Mouse (Mus musculus): ENCODE measurements around the gene Rab25. TPM values are rescaled to one million over a fixed set of nuclear protein-coding genes. Genes with fewer than 3 reads are reported as not detected.

Gene Rab25
- total RNA-seq, 2 experiments from 2014 or later, result not detected

GRCm38 (mm10) chr3:88503881-88504746 is 44.0 kb downstream of the Rab25 start:
- DNase-seq (ENCODE audit: low spot score), result no peak

DNA sequence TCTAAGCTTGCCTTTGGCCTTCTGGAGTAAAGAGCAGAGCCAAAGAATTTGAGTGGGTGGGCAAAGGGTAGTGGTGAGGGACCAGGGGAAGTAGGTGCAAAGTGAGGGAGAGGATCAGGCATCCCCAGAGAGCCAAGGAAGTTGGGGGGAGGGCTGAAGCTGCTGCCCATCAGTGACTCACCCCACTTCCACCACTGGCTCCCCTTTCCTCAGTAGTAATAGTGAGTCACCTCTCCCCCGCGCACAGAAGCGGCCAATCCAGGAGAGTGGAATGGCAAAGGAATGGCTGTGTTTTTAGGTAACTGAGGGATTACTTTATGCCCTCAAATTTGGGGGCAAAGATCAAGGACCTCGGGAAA is 44.6 kb downstream of the Rab25 start:
- DNase-seq (ENCODE audit: low spot score), result peak; percentile 56

- peak; percentile 96 for DNase-seq (ENCODE audit: low spot score)
Observed at GRCm38 (mm10) chr3:88502641-88503504, 45.2 kb downstream of the Rab25 start.

GRCm38 (mm10) chr3:88502031-88502571 is 46.0 kb downstream of the Rab25 start:
- peak; percentile 52 for DNase-seq (ENCODE audit: low spot score)

GRCm38 (mm10) chr3:88501366-88502030 is 46.6 kb downstream of the Rab25 start:
- peak; percentile 40 for DNase-seq (ENCODE audit: low spot score)

DNA sequence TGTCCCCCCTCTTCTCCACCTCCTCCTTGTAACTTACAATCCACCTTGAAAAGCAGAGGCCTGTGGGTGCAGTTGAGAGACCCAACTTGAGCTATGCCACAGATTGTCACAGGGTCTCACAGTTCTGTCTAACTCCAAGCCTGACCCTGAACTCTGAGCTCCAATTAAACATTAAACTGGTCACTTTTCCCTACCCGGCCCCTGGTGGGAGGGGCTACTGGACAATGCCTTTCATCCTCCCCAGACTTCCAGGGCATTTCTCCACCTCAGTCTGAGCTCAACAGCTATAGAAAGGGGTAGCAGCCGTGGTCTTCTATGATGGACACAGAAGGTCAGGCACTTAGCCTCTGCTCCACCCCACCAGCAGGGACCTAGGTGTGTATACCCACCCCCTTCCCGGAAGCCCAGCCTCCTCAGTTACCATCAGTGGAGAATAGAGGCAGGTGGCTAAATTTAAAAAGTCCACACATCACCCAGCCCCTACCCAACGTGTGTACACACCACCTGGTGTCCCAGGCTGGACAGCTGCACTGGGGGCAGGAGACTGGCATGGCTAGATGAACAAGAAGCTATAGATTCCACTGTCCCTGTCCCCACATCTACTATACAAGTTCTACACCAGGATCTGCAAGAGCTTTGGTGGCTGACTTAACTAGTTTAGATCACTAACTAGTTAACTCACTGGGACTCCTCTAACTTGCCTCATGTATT is 47.3 kb downstream of the Rab25 start:
- DNase-seq (ENCODE audit: low spot score), result no peak

DNA sequence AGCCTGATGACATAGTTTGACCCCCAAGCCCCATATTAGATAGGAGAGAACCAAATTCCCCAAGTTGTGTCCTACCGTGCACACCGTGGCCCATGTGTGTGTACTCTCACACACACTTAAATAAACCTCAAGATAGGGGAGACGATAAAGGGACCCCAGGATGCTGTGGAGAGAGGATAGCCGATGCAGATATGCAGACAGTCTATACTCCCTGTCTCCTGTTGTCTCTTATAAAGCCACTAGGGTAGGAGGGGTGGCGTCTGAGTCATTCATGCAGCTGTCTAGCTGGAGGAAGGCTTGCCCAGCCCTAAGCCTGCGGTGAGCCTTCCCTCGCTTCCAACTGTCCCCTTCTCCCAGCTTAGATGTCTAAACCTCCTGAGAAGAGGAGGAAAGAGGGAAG is 48.0 kb downstream of the Rab25 start:
- no peak for DNase-seq (ENCODE audit: low spot score)

- DNase-seq (ENCODE audit: low spot score), result no peak
Observed at GRCm38 (mm10) chr3:88499580-88499979, 48.5 kb downstream of the Rab25 start.

GRCm38 (mm10) chr3:88495741-88496415 is 52.2 kb downstream of the Rab25 start:
- peak; percentile 23 for DNase-seq (ENCODE audit: low spot score)

GRCm38 (mm10) chr3:88494836-88495628 is 53.1 kb downstream of the Rab25 start:
- DNase-seq (ENCODE audit: low spot score), result peak; percentile 73

- DNase-seq (ENCODE audit: low spot score), result no peak
Observed at GRCm38 (mm10) chr3:88493706-88494582, 54.2 kb downstream of the Rab25 start.

Small RNAs within 50 kb of the gene (microRNA-seq; reads per million reads assigned to microRNA genes)
- gene Mir1905, result not detected

Other genes starting within 250 kb of the Rab25 start
- 10 to 100 TPM; 41.2 to 41.8 TPM for gene Glmp, start 223.3 kb downstream of the Rab25 start, total RNA-seq (2021)
- gene Tmem79, start 212.2 kb downstream of the Rab25 start, total RNA-seq (2021), result 1 to 10 TPM; 3.1 to 3.9 TPM
- 10 to 100 TPM; 37.5 to 48.1 TPM for gene Smg5, start 212.0 kb downstream of the Rab25 start, total RNA-seq (2021)
- under 1 TPM; 0.50 to 0.75 TPM for gene Paqr6, start 183.7 kb downstream of the Rab25 start, total RNA-seq (2021)
- gene Bglap3, start 175.6 kb downstream of the Rab25 start, total RNA-seq (2021), result not detected
- not detected for gene Bglap2, start 169.6 kb downstream of the Rab25 start, total RNA-seq (2021)
- not detected for gene Bglap, start 163.8 kb downstream of the Rab25 start, total RNA-seq (2021)
- gene Pmf1, start 138.0 kb downstream of the Rab25 start, total RNA-seq (2021), result 10 to 100 TPM; 16.9 to 17.4 TPM
- gene Slc25a44, start 123.2 kb downstream of the Rab25 start, total RNA-seq (2021), result 10 to 100 TPM; 18.4 to 19.1 TPM
- gene Sema4a, start 87.1 kb downstream of the Rab25 start, total RNA-seq (2021), result 1 to 10 TPM; 1.4 to 2.0 TPM
- gene Lmna, start 38.3 kb downstream of the Rab25 start, total RNA-seq (2021), result 10 to 100 TPM; 68.3 to 89.6 TPM
- gene Mex3a, start 15.9 kb downstream of the Rab25 start, total RNA-seq (2021), result under 1 TPM; 0.17 to 0.18 TPM
- 10 to 100 TPM; 90.8 to 95.9 TPM for gene Lamtor2, start 4.8 kb upstream of the Rab25 start, total RNA-seq (2021)
- 10 to 100 TPM; 86.3 to 89.9 TPM for gene Ubqln4, start 5.5 kb upstream of the Rab25 start, total RNA-seq (2021)
- gene Ssr2, start 27.6 kb upstream of the Rab25 start, total RNA-seq (2021), result 10 to 100 TPM; 40.4 to 44.2 TPM
- 10 to 100 TPM; 11.5 to 20.0 TPM for gene Arhgef2, start 57.7 kb upstream of the Rab25 start, total RNA-seq (2021)
- not detected for gene Rxfp4, start 104.8 kb upstream of the Rab25 start, total RNA-seq (2021)
- 10 to 100 TPM; 18.7 to 23.4 TPM for gene Khdc4, start 137.5 kb upstream of the Rab25 start, total RNA-seq (2021)
- 10 to 100 TPM; 18.0 to 22.4 TPM for gene Rit1, start 168.5 kb upstream of the Rab25 start, total RNA-seq (2021)
- gene Syt11, start 226.9 kb upstream of the Rab25 start, total RNA-seq (2021), result 1 to 10 TPM; 3.7 to 4.6 TPM